Mouse (Mus musculus) heart, embryonic 16.5 days (tissue): ENCODE data around the gene Lgals7. TPM values are rescaled to one million over a fixed set of nuclear protein-coding genes. Genes with fewer than 3 reads are reported as not detected.

ENCODE experiments used
- polyA plus RNA-seq: library from polyadenylated mRNA; unstranded; fragments of >200 nt; fragmentation: Nextera tagmentation; extraction: Ambion mirVana; gene quantifications from 2 replicates; pipeline ENCODE4 v1.2.1, GENCODE M21; 2015

Lgals7 gene
- polyA plus RNA-seq, 1 experiment from 2014 or later, result 2.1 TPM

Other genes with a start within 250 kb of the Lgals7 start
- gene Acp7, start 232.5 kb upstream of the Lgals7 start, polyA plus RNA-seq, result not detected in 2 replicates
- 3.6 TPM in 2 replicates for gene Fbxo27, start 171.0 kb upstream of the Lgals7 start, polyA plus RNA-seq
- gene Fbxo17, start 147.0 kb upstream of the Lgals7 start, polyA plus RNA-seq, result 6.7 and 7.5 TPM in 2 replicates
- gene Mrps12, start 122.0 kb upstream of the Lgals7 start, polyA plus RNA-seq, result 122 TPM in 2 replicates
- 20.8 and 21.4 TPM in 2 replicates for gene Sars2, start 121.9 kb upstream of the Lgals7 start, polyA plus RNA-seq
- gene Ccer2, start 107.7 kb upstream of the Lgals7 start, polyA plus RNA-seq, result not detected in 2 replicates
- gene Sirt2, start 97.1 kb upstream of the Lgals7 start, polyA plus RNA-seq, result 60.4 and 65.1 TPM in 2 replicates
- 34.7 and 41.0 TPM in 2 replicates for gene Nfkbib, start 96.3 kb upstream of the Lgals7 start, polyA plus RNA-seq
- gene Rinl, start 74.9 kb upstream of the Lgals7 start, polyA plus RNA-seq, result 5.8 and 11.1 TPM in 2 replicates
- gene Hnrnpl, start 55.3 kb upstream of the Lgals7 start, polyA plus RNA-seq, result 135 and 139 TPM in 2 replicates
- gene Ech1, start 38.6 kb upstream of the Lgals7 start, polyA plus RNA-seq, result 281 and 288 TPM in 2 replicates
- gene Lgals4, start 30.0 kb upstream of the Lgals7 start, polyA plus RNA-seq, result 12.3 and 17.4 TPM in 2 replicates
- gene Capn12, start 17.6 kb downstream of the Lgals7 start, polyA plus RNA-seq, result 0.41 and 0.42 TPM in 2 replicates
- 260 and 301 TPM in 2 replicates for gene Actn4, start 98.5 kb downstream of the Lgals7 start, polyA plus RNA-seq
- 262 and 283 TPM in 2 replicates for gene Eif3k, start 118.0 kb downstream of the Lgals7 start, polyA plus RNA-seq
- 6.0 and 12.2 TPM in 2 replicates for gene Map4k1, start 118.2 kb downstream of the Lgals7 start, polyA plus RNA-seq